Mouse (Mus musculus) limb, embryonic 14.5 days (tissue): ENCODE measurements around the gene Fry. TPM values are rescaled to one million over a fixed set of nuclear protein-coding genes. Genes with fewer than 3 reads are reported as not detected.

Experiments
- ATAC-seq: fragments of 200-750 bp; cut with Nextera tagmentation; 2 replicates; pipeline ENCODE4 v1.8.0; 2017; ENCODE audit warnings: low read depth, moderate number of reproducible peaks, moderate TSS enrichment; ENCODE audit not compliant: low FRiP score
- DNase-seq: peaks from one replicate; pipeline ENCODE4 v3.0.0-alpha.2; 2015; ENCODE audit warnings: low spot score
- H3K27ac ChIP-seq: fragments of 300-500 bp; sonication (generic); replicated peaks from 2 replicates; pipeline ENCODE4 v1.5.1; 2014; ENCODE audit warnings: low read depth, mild to moderate bottlenecking, low read length, moderate library complexity, mixed read lengths
- H3K27me3 ChIP-seq: fragments of 300-500 bp; sonication (generic); 2 replicates; pipeline ENCODE4 v1.6.1; 2014; ENCODE audit warnings: low read length, mixed read lengths; ENCODE audit not compliant: control insufficient read depth, insufficient read depth
- H3K36me3 ChIP-seq: fragments of 300-500 bp; sonication (generic); 2 replicates; pipeline ENCODE4 v1.6.1; 2014; ENCODE audit warnings: mild to moderate bottlenecking, low read length, moderate library complexity, mixed read lengths; ENCODE audit not compliant: control insufficient read depth, insufficient read depth
- H3K4me1 ChIP-seq: fragments of 300-500 bp; sonication (generic); 2 replicates; pipeline ENCODE4 v1.6.1; 2014; ENCODE audit warnings: antibody characterized with exemption, low read length, mixed read lengths; ENCODE audit not compliant: control insufficient read depth, insufficient read depth
- H3K4me2 ChIP-seq: fragments of 300-500 bp; sonication (generic); replicated peaks from 2 replicates; pipeline ENCODE4 v1.6.1; 2014; ENCODE audit warnings: low read depth, mild to moderate bottlenecking, low read length, moderate library complexity; ENCODE audit not compliant: severe bottlenecking
- H3K4me3 ChIP-seq: fragments of 300-500 bp; sonication (generic); replicated peaks from 2 replicates; pipeline ENCODE4 v1.5.1; 2014; ENCODE audit warnings: low read length
- H3K9ac ChIP-seq: fragments of 300-500 bp; sonication (generic); 2 replicates; pipeline ENCODE4 v1.6.1; 2014; ENCODE audit warnings: mild to moderate bottlenecking, low read depth, low read length, moderate library complexity; ENCODE audit not compliant: severe bottlenecking
- H3K9me3 ChIP-seq: fragments of 300-500 bp; sonication (generic); 2 replicates; pipeline ENCODE4 v1.6.1; 2016; ENCODE audit warnings: low read length; ENCODE audit not compliant: control insufficient read depth
- POLR2A ChIP-seq: fragments of 200-500 bp; IDR thresholded peaks from 2 replicates; pipeline ENCODE4 v1.8.0; 2012; ENCODE audit warnings: inconsistent platforms, mild to moderate bottlenecking, moderate library complexity, borderline replicate concordance; ENCODE audit not compliant: insufficient read depth, insufficient read length; ENCODE audit errors: extremely low read depth
- WGBS: fragments of 180-500 bp; shearing (Covaris S2); extraction: QIAGEN DNeasy Blood & Tissue Kit; methylation state at CpG from one replicate; pipeline ENCODE4 v1.1.7; 2014; 5-methylcytosine and 5-hydroxymethylcytosine counted together
- polyA plus RNA-seq, 2 experiments: library from polyadenylated mRNA; depleted of rRNA in 1 of 2; stranded (reverse) in 1 of 2; unstranded in 1 of 2; fragments of >200 nt; fragmentation: Nextera tagmentation in 1 of 2; extraction: Ambion mirVana in 1 of 2; gene quantifications; 2 replicates each; pipeline versions ENCODE4 v1.2.1 to v1.2.3; 2012 to 2014

Gene Fry
- polyA plus RNA-seq, 2 experiments = 10.0 to 13.5 TPM

GRCm38 (mm10) chr5:150152071-150152879, 33.8 kb downstream of the Fry start:
- peak overlapping the region; percentile 25 for H3K4me2 ChIP-seq
- ATAC-seq (peak; percentile 72; the same call in 1 of the 2 replicates), DNase-seq (no peak)
- H3K9ac ChIP-seq = peak overlapping the region; percentile 31; the same call in 1 of the 2 replicates
- H3K4me3 ChIP-seq = no peak overlapping the region
- no peak overlapping the region for H3K27ac ChIP-seq
- 50% methylated on average over 22 of the region's 22 CpGs for WGBS
- H3K9me3 ChIP-seq = no peaks in the 10 kb centered on the region
- peaks cover 10% of the 10 kb centered on the region for H3K4me1 ChIP-seq
- no peaks in the 10 kb centered on the region for H3K27me3 ChIP-seq
- 0 out of 2 replicates have a peak, but pooled peaks have one; percentile 17 for TF ChIP-seq POLR2A
- no peaks in the 10 kb centered on the region for H3K36me3 ChIP-seq

- Histone ChIP-seq H3K9me3 (no peaks in the 10 kb centered on the region), H3K36me3 (no peaks in the 10 kb centered on the region), H3K4me2 (no peak overlapping the region), H3K4me1 (peaks cover 10% of the 10 kb centered on the region), H3K4me3 (no peak overlapping the region), H3K9ac (no peak overlapping the region), H3K27ac (no peak overlapping the region), H3K27me3 (no peaks in the 10 kb centered on the region)
- DNase-seq (no peak), ATAC-seq (no peak)
- TF ChIP-seq POLR2A = no peak
- 61% methylated on average over 10 of the region's 10 CpGs for WGBS
Measured at GRCm38 (mm10) chr5:150152880-150153281, 34.4 kb downstream of the Fry start.

GRCm38 (mm10) chr5:150155388-150155787, 36.9 kb downstream of the Fry start:
- no peak overlapping the region for H3K9ac ChIP-seq
- WGBS = 84% methylated on average over 8 of the region's 8 CpGs
- DNase-seq (no peak), ATAC-seq (no peak)
- H3K4me3 ChIP-seq = no peak overlapping the region
- H3K4me1 ChIP-seq = peaks cover 16% of the 10 kb centered on the region
- H3K27me3 ChIP-seq = no peaks in the 10 kb centered on the region
- H3K9me3 ChIP-seq = no peaks in the 10 kb centered on the region
- H3K27ac ChIP-seq = no peak overlapping the region
- H3K4me2 ChIP-seq = no peak overlapping the region
- TF ChIP-seq POLR2A = no peak
- no peaks in the 10 kb centered on the region for H3K36me3 ChIP-seq

- DNase-seq = no peak
- no peak overlapping the region for H3K4me2 ChIP-seq
- H3K4me1 ChIP-seq = peaks cover 16% of the 10 kb centered on the region
- TF ChIP-seq POLR2A = no peak
- H3K27me3 ChIP-seq = no peaks in the 10 kb centered on the region
- no peak overlapping the region for H3K9ac ChIP-seq
- 84% methylated on average over 16 of the region's 16 CpGs for WGBS
- H3K4me3 ChIP-seq = no peak overlapping the region
- ATAC-seq = no peak
- no peaks in the 10 kb centered on the region for H3K36me3 ChIP-seq
- no peak overlapping the region for H3K27ac ChIP-seq
- no peaks in the 10 kb centered on the region for H3K9me3 ChIP-seq
Measured at GRCm38 (mm10) chr5:150156063-150156786, 37.8 kb downstream of the Fry start.

GRCm38 (mm10) chr5:150157682-150158081, 39.2 kb downstream of the Fry start:
- no peak for ATAC-seq
- Histone ChIP-seq H3K27me3 (no peaks in the 10 kb centered on the region), H3K36me3 (no peaks in the 10 kb centered on the region), H3K4me2 (no peak overlapping the region), H3K27ac (no peak overlapping the region), H3K9ac (no peak overlapping the region), H3K4me3 (no peak overlapping the region), H3K9me3 (no peaks in the 10 kb centered on the region), H3K4me1 (peaks cover 8% of the 10 kb centered on the region)
- peak; percentile 27 for DNase-seq
- 45% methylated on average over 6 of the region's 6 CpGs for whole genome bisulfite sequencing
- no peak for TF ChIP-seq POLR2A
